Mouse (Mus musculus) cerebellum, postnatal 25 days (tissue): ENCODE measurements around the gene Ptprt.

ENCODE experiments used
- DNase-seq, 2 experiments: peaks; one replicate each; pipeline ENCODE4 v3.0.0; 2021; ENCODE audit warnings: mixed read lengths in 2 of 2

Gene Ptprt

DNA sequence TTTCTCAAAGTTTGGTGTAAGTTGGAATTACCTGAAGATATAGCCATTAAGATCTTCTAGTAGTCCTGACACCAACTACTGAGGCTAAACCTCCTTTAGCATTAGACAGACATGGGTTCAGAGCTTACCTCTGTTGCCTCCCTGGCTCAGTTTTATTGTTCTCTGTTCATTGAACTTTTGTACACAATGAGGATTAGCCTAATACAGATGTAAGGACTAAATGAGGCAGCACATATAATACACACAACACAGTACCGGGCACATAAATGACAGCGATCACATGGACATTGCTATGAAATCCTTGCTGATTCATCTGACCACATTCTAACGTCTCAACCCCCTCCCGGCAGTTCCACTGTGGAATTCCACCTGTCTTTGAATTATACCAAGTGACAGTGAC lies 1003.9 kb downstream of the Ptprt start:
- DNase-seq, result no peak

GRCm38 (mm10) chr2:161656632-161657031 lies 1004.3 kb downstream of the Ptprt start:
- no peak for DNase-seq

DNA sequence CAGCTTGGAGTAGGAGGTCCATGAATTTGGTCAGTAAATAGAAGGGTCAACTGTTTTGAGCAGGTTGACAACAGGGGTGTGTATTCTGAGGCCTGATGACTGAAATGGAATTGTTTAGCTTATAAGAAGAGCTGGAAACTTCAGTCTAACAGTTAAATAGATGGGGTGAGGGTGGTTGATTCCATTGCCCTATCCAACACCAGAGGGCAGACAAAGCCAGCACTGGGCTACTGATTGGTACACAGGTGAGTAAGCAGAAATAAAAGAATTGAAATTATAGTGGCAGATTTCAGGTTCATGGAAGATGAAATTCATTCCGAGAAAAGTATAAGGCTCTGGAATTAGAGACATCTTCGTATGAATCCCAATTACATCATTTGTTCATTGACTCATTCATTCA lies 1020.1 kb downstream of the Ptprt start:
- peak; percentile 30 to 56 for DNase-seq

DNA sequence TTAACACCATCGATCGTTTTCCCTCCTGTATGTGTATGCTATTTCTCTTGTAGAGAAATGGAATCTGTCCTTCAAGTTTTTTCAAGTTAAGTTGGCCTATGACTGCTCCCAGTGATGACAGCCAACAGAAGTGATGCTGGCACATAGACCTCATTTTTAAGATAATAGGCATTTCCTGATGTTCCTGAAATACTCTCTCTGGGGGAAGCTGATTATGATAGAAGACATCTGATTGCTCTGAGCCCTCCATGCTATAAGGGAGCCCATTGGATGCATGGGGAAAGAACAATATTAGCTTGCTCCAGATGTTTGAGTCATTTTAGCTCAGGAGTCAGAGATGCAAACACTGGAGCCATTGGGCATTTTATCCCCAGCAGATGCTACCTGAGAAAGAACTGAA lies 1026.9 kb downstream of the Ptprt start:
- DNase-seq, result no peak

GRCm38 (mm10) chr2:161625896-161626295 lies 1035.1 kb downstream of the Ptprt start:
- DNase-seq, result peak in 1 of 2 experiments; percentile 11

GRCm38 (mm10) chr2:161608401-161608800 lies 1052.5 kb downstream of the Ptprt start:
- DNase-seq, result no peak

GRCm38 (mm10) chr2:161607372-161607771 lies 1053.6 kb downstream of the Ptprt start:
- DNase-seq, result peak in 1 of 2 experiments; percentile 22

- no peak for DNase-seq
These were observed 1060.6 kb downstream of the Ptprt start for GRCm38 (mm10) chr2:161600206-161600808.

- DNase-seq, result no peak
These were observed 1067.4 kb downstream of the Ptprt start for GRCm38 (mm10) chr2:161593391-161594152.

DNA sequence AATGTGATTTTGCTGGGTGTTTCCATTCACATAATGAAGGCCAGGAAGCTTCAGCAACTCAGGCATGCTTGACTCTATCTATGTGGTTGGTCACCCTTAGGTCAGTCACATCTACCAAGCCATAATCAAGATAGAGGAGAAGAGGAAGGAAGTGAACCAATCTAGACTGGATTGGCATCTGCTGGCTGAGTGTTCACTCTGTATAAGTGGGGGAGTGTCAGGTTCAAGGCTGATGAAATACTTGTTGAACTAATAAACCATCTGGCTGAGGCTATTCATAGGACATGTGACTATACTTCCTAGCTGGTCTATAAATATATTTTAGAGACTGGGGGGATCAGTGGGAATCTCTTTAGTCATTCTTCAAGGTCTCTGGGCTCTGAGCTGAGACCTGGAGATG lies 1086.5 kb downstream of the Ptprt start:
- DNase-seq, result no peak

GRCm38 (mm10) chr2:161572201-161572600 lies 1088.7 kb downstream of the Ptprt start:
- DNase-seq, result no peak

- no peak for DNase-seq
These were observed 1090.5 kb downstream of the Ptprt start for GRCm38 (mm10) chr2:161570236-161570995.

DNA sequence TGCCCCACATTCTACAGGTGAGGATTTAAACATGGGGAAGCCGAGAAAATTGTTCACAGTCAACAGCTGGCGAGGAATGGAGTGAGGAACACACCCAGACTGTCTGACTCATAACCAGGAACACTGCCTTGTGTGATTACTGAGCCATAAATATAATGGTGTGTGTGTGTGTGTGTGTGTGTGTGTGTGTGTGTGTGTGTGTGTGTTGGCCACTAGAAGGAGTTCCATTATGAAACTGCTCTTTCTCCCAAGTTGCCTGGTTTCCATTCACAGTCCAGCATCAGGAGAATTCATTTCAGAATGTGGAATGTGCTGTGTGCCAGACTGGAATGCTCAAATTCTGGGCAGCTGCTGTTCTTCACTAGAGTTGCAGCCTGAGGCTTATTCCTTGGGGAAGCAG lies 1099.4 kb downstream of the Ptprt start:
- no peak for DNase-seq

- no peak for DNase-seq
These were observed 1103.1 kb downstream of the Ptprt start for GRCm38 (mm10) chr2:161557874-161558273.

DNA sequence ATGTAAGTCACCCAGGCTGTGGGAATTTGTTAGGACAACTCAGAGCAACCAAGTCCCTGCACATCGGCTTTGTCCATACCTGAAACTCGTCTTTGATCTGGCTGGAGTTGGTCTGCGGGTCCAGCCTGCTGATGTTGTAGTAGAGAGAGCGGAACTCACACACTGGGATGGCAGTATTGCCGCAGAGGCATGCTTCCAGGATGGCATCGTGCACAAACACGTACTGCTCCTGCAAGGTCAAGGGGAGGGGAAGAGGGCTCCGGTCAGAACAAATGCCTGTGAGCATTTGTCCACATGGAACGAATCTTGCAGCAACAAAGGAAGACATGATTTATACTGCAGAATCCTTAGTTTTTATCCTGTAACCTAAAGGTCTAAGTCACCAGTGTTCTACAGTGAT lies 1107.3 kb downstream of the Ptprt start:
- no peak for DNase-seq

- peak; percentile 74 to 80 for DNase-seq
These were observed 1108.9 kb downstream of the Ptprt start for GRCm38 (mm10) chr2:161552011-161552410.

- DNase-seq, result no peak
These were observed 1111.4 kb downstream of the Ptprt start for GRCm38 (mm10) chr2:161549577-161549976.

DNA sequence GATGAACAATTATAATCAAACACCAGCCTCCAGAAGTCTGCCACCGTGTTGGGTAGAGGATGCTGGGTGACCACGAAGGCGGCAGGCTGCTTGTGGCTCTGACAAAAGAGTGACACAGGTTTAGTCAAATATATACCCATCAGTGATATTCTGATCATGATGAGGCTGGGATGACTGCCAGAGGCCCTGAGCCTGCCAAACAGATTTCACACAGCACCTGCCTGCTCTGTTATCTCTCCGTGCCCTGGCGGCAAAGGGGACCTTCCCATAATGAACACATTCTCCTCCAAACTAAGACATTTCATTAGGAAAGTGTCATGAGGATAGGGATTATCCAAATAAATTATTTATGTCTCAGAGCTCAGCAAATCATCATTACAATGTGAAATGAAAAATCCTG lies 1113.6 kb downstream of the Ptprt start:
- peak; percentile 73 to 82 for DNase-seq

- DNase-seq, result peak; percentile 40 to 52
These were observed 1115.5 kb downstream of the Ptprt start for GRCm38 (mm10) chr2:161545406-161545805.

DNA sequence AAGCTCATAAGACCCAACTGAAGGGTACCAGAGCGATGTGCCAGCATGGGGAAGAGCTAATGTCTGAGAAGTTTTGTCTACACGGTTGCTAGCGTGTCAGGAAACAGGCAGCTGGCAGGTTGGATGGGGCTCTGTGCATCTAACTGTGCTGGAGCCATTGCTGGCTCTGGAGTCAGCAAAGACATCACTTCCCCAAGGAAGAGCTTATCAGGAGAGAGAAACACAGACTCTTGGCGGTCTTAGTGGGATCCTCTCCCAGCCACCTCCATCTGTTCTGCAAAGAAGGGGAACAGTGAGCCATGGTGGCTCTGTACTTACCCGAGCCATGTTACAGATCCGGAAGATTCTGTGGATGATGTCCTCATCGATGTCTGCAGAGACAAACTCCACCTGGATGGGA lies 1126.8 kb downstream of the Ptprt start:
- DNase-seq, result peak in 1 of 2 experiments; percentile 24

- peak; percentile 71 to 76 for DNase-seq
These were observed 1133.8 kb downstream of the Ptprt start for GRCm38 (mm10) chr2:161527192-161527591.

DNA sequence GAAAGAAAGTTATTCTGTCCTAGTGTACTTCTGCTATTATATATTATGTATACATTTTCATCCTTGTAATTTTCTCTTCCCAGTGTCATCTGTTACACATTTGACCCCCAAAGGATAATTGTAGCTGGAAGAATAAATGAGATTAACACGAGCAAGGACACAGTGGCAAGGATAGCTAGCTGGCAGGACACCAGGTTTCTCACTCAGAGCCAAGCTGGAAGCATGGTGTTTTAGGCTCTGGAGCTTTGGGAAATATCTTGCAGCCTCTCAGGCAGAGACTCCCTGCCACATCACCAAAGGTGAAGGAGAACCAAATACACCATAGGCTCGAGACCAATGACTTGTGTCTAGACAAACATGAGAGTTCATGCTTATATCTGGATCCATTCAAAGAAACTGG lies 1141.3 kb downstream of the Ptprt start:
- DNase-seq, result peak; percentile 46 to 59

- DNase-seq, result peak; percentile 91 to 95
These were observed 1144.0 kb downstream of the Ptprt start for GRCm38 (mm10) chr2:161516921-161517320.

DNA sequence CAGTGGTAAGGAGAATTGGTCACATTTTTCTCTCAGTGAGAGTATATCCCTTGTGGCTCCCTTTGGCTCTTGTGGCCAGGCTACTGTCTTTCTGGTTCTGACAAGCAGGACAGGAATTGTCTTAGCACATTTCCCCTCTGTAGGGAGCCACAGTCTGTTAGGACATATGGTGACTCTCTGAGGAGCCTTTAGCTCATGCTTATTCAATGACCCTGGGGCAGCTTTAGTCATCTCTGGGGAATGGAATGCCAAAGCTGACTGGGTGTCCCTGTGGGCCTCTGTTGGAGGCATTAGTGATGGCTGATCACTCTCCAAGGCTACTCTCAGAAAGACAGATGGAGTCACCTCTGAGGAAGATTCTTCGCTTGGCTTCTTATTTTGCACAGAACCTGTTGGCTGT lies 1147.7 kb downstream of the Ptprt start:
- peak; percentile 79 to 83 for DNase-seq
